Mouse (Mus musculus): Measurements from ENCODE around the gene Ceacam9. TPM values are rescaled to one million over a fixed set of nuclear protein-coding genes. Genes with fewer than 3 reads are reported as not detected.

The Ceacam9 gene
- polyA plus RNA-seq, 1 experiment, result not detected

DNA sequence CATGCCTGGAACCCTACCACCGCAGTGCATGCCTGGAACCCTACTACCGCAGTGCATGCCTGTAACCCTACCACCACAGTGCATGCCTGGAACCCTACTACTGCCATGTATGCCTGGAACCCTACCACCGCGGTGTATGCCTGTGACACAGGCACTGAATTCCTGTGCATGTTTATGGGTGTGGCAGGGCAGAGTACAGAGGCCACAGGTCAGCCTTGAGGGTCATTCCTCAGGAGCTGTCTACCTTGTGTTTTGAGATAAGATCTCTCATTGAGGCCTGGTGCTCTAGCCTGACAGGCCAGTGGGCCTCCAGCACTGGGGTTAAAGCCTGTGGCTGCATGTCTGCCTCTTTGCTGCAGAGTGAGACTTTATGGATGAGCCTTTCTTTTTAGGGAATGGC is 23.6 kb downstream of the Ceacam9 start:
- Histone ChIP-seq H3K27me3 (ENCODE audit: control insufficient read depth, insufficient read depth, low read length) (no peaks in the 10 kb centered on the region), H3K4me1 (ENCODE audit: control insufficient read depth, insufficient read depth, low read length) (no peaks in the 10 kb centered on the region), H3K36me3 (ENCODE audit: control insufficient read depth, insufficient read depth, low read length) (no peaks in the 10 kb centered on the region), H3K27ac (ENCODE audit: control insufficient read depth, insufficient read depth, low read depth, low read length) (no peak overlapping the region), H3K4me3 (ENCODE audit: control insufficient read depth, low read depth, low read length) (no peak overlapping the region)
- TF ChIP-seq CTCF (IDR thresholded peaks at IDR 0.05; ENCODE audit: control insufficient read depth, insufficient read depth, insufficient replicate concordance, low read depth, low read length), result no peak; the same call in 1 of the 2 replicates
- TF ChIP-seq POLR2A (IDR thresholded peaks at IDR 0.05; ENCODE audit: control insufficient read depth, low read depth, low read length), result no peak

DNA sequence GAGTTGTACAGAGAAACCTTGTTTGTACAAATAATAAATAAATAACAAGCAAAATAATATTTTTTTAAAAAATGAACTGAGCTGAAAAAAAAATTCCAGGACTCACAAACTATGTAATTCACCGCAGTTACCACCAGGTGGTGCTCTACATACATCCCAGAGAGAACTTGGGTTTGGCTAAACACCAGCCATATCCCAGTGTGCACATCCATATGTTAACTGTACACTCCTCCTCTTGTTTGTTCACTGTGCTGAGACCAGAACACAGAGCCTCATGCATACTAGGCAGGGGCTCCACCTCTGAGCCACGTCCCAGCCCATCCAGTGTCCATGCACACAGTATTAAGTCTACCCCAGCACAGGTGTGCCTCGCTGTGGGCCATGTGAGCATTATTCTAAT is 24.4 kb downstream of the Ceacam9 start:
- Histone ChIP-seq H3K27me3 (ENCODE audit: control insufficient read depth, insufficient read depth, low read length) (no peaks in the 10 kb centered on the region), H3K4me1 (ENCODE audit: control insufficient read depth, insufficient read depth, low read length) (no peaks in the 10 kb centered on the region), H3K27ac (ENCODE audit: control insufficient read depth, insufficient read depth, low read depth, low read length) (no peak overlapping the region), H3K4me3 (ENCODE audit: control insufficient read depth, low read depth, low read length) (no peak overlapping the region), H3K36me3 (ENCODE audit: control insufficient read depth, insufficient read depth, low read length) (no peaks in the 10 kb centered on the region)
- peak; percentile 34; the same call in 1 of the 2 replicates for TF ChIP-seq CTCF (IDR thresholded peaks at IDR 0.05; ENCODE audit: control insufficient read depth, insufficient read depth, insufficient replicate concordance, low read depth, low read length)
- no peak for TF ChIP-seq POLR2A (IDR thresholded peaks at IDR 0.05; ENCODE audit: control insufficient read depth, low read depth, low read length)

DNA sequence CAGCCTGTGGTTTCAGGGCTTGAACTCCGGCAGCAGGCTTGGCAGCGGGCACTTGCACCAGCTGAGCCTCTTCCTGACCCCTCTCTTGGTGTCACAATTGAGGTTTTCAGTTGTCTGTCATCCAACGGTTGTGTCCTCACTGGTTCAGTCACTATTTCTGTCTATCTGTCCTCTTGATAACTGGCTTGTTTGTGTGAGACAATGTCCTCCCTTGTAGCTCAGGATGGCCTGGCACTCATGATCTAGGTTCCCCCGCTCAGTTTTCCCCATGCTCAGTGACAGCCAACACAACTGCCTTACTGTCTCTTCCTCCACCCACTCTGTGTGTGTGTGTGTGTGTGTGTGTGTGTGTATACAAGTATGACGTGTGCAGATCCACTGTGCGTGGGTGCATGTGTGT is 25.9 kb downstream of the Ceacam9 start:
- Histone ChIP-seq H3K27me3 (ENCODE audit: control insufficient read depth, insufficient read depth, low read length) (no peaks in the 10 kb centered on the region), H3K36me3 (ENCODE audit: control insufficient read depth, insufficient read depth, low read length) (no peaks in the 10 kb centered on the region), H3K4me1 (ENCODE audit: control insufficient read depth, insufficient read depth, low read length) (no peaks in the 10 kb centered on the region), H3K27ac (ENCODE audit: control insufficient read depth, insufficient read depth, low read depth, low read length) (no peak overlapping the region), H3K4me3 (ENCODE audit: control insufficient read depth, low read depth, low read length) (no peak overlapping the region)
- TF ChIP-seq CTCF (IDR thresholded peaks at IDR 0.05; ENCODE audit: control insufficient read depth, insufficient read depth, insufficient replicate concordance, low read depth, low read length), result no peak
- TF ChIP-seq POLR2A (IDR thresholded peaks at IDR 0.05; ENCODE audit: control insufficient read depth, low read depth, low read length), result no peak

DNA sequence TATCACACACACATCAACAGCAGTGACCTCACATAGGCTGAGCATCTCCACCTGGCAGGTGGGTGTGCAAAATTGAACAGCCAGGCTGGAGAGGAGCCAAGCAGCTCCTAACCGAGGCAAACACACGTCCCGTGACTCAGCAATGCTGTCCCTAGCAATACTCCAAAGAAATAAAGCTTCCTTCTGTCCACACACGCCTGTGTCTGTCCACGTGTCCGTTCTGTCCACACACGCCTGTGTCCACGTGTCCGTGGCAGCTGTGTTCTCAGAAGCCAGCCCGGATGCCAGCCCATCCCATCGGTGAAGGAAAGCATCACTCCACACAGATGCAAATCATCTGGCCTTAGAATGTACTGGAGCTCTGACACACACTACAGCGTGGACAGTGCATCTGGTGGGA is 30.3 kb downstream of the Ceacam9 start:
- Histone ChIP-seq H3K4me1 (ENCODE audit: control insufficient read depth, insufficient read depth, low read length) (peaks cover 7% of the 10 kb centered on the region), H3K36me3 (ENCODE audit: control insufficient read depth, insufficient read depth, low read length) (no peaks in the 10 kb centered on the region), H3K27ac (ENCODE audit: control insufficient read depth, insufficient read depth, low read depth, low read length) (no peak overlapping the region), H3K4me3 (ENCODE audit: control insufficient read depth, low read depth, low read length) (no peak overlapping the region), H3K27me3 (ENCODE audit: control insufficient read depth, insufficient read depth, low read length) (no peaks in the 10 kb centered on the region)
- TF ChIP-seq POLR2A (IDR thresholded peaks at IDR 0.05; ENCODE audit: control insufficient read depth, low read depth, low read length) (no peak), CTCF (IDR thresholded peaks at IDR 0.05; ENCODE audit: control insufficient read depth, insufficient read depth, insufficient replicate concordance, low read depth, low read length) (no peak)

DNA sequence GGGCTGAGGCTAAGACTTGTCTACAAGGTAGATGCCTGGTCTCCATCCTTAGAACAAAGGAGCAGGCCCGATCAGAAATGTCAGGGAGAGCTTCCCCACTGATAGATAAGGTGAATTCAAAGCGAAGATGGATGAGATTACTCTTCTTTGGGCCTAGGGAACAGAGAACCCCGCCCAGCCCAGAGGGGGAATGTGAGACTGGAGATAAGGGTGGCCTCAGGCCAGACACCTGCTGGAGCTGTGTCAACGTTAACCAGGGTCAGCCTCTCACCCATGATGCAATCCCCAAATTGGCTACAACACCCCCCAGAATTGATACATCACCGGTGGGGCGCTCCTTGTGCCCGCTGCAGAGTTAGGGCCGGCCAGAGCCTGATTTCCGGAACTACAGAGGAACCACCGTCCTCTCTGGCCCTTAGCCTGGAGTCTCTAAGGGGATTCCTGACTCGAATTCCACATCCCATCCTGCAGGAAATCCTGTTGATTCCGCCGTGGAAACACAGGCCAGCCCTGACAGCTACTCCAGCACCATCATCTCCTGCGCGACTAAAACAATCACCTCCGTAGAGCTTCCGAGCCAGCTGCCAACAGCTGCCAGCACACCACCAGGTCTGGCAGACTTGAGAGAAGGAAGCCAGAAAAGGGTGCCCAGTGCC is 33.8 kb downstream of the Ceacam9 start:
- no peak for TF ChIP-seq CTCF (IDR thresholded peaks at IDR 0.05; ENCODE audit: control insufficient read depth, insufficient read depth, insufficient replicate concordance, low read depth, low read length)
- no peak overlapping the region for H3K27ac ChIP-seq (ENCODE audit: control insufficient read depth, insufficient read depth, low read depth, low read length)
- H3K27me3 ChIP-seq (ENCODE audit: control insufficient read depth, insufficient read depth, low read length), result no peaks in the 10 kb centered on the region
- peaks cover 14% of the 10 kb centered on the region for H3K4me1 ChIP-seq (ENCODE audit: control insufficient read depth, insufficient read depth, low read length)
- no peak overlapping the region for H3K4me3 ChIP-seq (ENCODE audit: control insufficient read depth, low read depth, low read length)
- no peaks in the 10 kb centered on the region for H3K36me3 ChIP-seq (ENCODE audit: control insufficient read depth, insufficient read depth, low read length)

DNA sequence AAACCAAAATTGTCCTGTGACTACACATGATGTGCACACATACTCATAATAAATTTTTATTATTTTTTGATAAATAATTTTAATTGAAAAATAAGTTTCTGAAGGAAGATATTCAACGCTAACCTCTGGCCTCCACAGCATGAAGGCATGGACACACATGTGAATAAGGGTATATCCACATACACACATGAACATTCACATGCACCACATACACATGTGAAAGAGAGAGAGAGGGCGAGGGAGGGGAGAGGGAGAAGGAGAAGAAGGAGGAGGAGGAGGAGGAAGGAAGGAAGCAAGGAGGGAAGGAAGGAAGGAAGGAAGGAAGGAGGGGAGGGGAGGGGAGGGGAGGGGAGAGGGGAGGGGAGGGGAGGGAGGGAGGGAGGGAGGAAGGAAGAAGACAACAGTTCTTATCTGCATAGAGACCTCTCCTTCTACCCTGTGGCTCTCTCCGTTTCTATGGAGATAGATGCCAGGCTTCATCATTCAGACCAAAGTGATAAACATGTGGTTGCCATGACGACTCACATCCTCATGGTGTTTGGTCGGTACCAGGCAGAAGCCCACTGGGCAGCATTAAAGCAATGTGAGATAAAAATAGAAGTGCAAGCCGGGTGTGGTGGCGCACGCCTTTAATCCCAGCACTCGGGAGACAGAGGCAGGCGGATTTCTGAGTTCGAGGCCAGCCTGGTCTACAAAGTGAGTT is 37.3 kb downstream of the Ceacam9 start:
- H3K4me1 ChIP-seq (ENCODE audit: control insufficient read depth, insufficient read depth, low read length), result peaks cover 25% of the 10 kb centered on the region
- no peak overlapping the region for H3K27ac ChIP-seq (ENCODE audit: control insufficient read depth, insufficient read depth, low read depth, low read length)
- no peak for TF ChIP-seq POLR2A (IDR thresholded peaks at IDR 0.05; ENCODE audit: control insufficient read depth, low read depth, low read length)
- no peaks in the 10 kb centered on the region for H3K27me3 ChIP-seq (ENCODE audit: control insufficient read depth, insufficient read depth, low read length)
- H3K36me3 ChIP-seq (ENCODE audit: control insufficient read depth, insufficient read depth, low read length), result no peaks in the 10 kb centered on the region
- H3K4me3 ChIP-seq (ENCODE audit: control insufficient read depth, low read depth, low read length), result no peak overlapping the region

DNA sequence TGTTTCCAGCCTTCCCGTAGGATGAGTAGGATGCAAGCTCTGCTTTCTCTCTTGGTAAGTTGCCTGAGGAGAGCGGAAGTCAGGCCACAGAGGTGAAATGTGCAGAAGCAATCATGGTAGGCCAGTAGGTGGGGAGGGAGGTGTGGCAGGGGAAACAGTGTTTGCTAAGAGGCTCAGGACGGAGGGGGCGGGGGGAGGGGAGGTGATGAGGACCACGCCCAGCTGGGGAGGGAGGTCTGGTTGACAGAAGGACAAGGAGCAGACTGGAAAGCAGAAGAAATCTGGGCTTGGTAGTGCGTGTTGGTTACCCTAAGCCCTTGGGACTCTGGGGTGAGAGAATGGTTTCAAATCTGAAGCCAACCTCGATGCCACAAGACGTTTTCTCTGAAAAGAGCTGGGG is 38.6 kb downstream of the Ceacam9 start:
- Histone ChIP-seq H3K27me3 (ENCODE audit: control insufficient read depth, insufficient read depth, low read length) (no peaks in the 10 kb centered on the region), H3K27ac (ENCODE audit: control insufficient read depth, insufficient read depth, low read depth, low read length) (peak overlapping the region; percentile 78), H3K4me3 (ENCODE audit: control insufficient read depth, low read depth, low read length) (no peak overlapping the region; the same call in 1 of the 2 replicates), H3K4me1 (ENCODE audit: control insufficient read depth, insufficient read depth, low read length) (peaks cover 22% of the 10 kb centered on the region), H3K36me3 (ENCODE audit: control insufficient read depth, insufficient read depth, low read length) (no peaks in the 10 kb centered on the region)
- TF ChIP-seq POLR2A (IDR thresholded peaks at IDR 0.05; ENCODE audit: control insufficient read depth, low read depth, low read length), result no peak
- no peak for TF ChIP-seq CTCF (IDR thresholded peaks at IDR 0.05; ENCODE audit: control insufficient read depth, insufficient read depth, insufficient replicate concordance, low read depth, low read length)

All from testis, adult 2 months (tissue).